Mouse (Mus musculus) left cerebral cortex, postnatal 10 days (tissue): ENCODE data around the gene Myt1. TPM values are rescaled to one million over a fixed set of nuclear protein-coding genes. Genes with fewer than 3 reads are reported as not detected.

Source experiments
- total RNA-seq, 2 experiments: library from RNA; stranded (reverse); gene quantifications; 2 replicates each; pipeline ENCODE4 v1.2.3; 2021

Myt1 gene
- total RNA-seq, 2 experiments from 2014 or later = 24.3 to 27.7 TPM

Other genes with a start within 250 kb of the Myt1 start
- gene Dnajc5, start 242.8 kb upstream of the Myt1 start, total RNA-seq = 100 to 1,000 TPM; 320 to 333 TPM
- 10 to 100 TPM; 34.7 to 53.6 TPM for gene Uckl1, start 178.4 kb upstream of the Myt1 start, total RNA-seq
- 10 to 100 TPM; 44.9 to 48.8 TPM for gene Prpf6, start 171.5 kb upstream of the Myt1 start, total RNA-seq
- gene Zfp512b, start 170.5 kb upstream of the Myt1 start, total RNA-seq = 100 to 1,000 TPM; 139 to 152 TPM
- gene Samd10, start 164.1 kb upstream of the Myt1 start, total RNA-seq = 10 to 100 TPM; 27.1 to 28.8 TPM
- under 1 TPM in 1 of 2 experiments, not detected in 1; 0.67 TPM for gene Gm29797, start 106.3 kb upstream of the Myt1 start, total RNA-seq
- 10 to 100 TPM; 13.9 to 14.7 TPM for gene Sox18, start 91.7 kb upstream of the Myt1 start, total RNA-seq
- 10 to 100 TPM; 57.3 to 62.7 TPM for gene Tcea2, start 83.0 kb upstream of the Myt1 start, total RNA-seq
- 10 to 100 TPM; 48.8 to 57.2 TPM for gene Rgs19, start 69.4 kb upstream of the Myt1 start, total RNA-seq
- gene Lkaaear1, start 64.9 kb upstream of the Myt1 start, total RNA-seq = not detected
- 10 to 100 TPM; 75.4 to 82.2 TPM for gene Oprl1, start 48.3 kb upstream of the Myt1 start, total RNA-seq
- 10 to 100 TPM; 51.8 to 62.1 TPM for gene Pcmtd2, start 74.5 kb downstream of the Myt1 start, total RNA-seq
- gene Polr3k, start 101.0 kb downstream of the Myt1 start, total RNA-seq = 10 to 100 TPM; 32.7 to 39.4 TPM
- not detected for gene Gm14496, start 227.8 kb downstream of the Myt1 start, total RNA-seq